Mouse (Mus musculus): ENCODE results near the gene Prune2.

DNA sequence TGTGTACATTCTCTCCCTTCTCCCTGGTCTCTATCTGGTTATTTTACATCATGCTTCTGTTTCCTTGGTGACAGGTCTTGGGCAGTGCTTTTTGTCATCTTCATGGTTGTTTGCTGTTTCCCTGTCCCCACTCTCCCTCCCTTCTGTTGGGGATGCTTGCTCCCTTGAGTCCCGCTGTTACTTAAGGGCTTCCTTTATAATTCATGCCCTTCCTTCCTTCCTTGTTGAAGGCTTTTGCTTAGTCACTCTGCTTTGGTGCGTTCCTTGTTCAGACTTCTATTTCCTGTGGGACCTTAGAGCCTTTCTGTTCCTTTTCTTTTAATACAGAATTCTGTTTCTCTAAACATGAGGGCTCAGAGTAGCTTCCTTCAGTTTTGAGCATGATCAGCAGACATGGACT is 14.7 kb downstream of the Prune2 start:
- TF ChIP-seq ZC3H11A (IDR thresholded peaks at IDR 0.05; ENCODE audit: borderline replicate concordance, low read depth, low read length) (no peak), CHD2 (IDR thresholded peaks at IDR 0.05; ENCODE audit: low read depth, low read length) (no peak), HCFC1 (IDR thresholded peaks at IDR 0.05; ENCODE audit: borderline replicate concordance, insufficient read depth, low read length) (no peak)

Measured in ES-E14 (cell line).